Mouse (Mus musculus) cerebral cortex, adult 2 months (tissue): Measurements from ENCODE around the gene Tns4.

Source experiments
- WGBS: fragments of 180-500 bp; shearing (Covaris S2); methylation state at CpG from one replicate; pipeline ENCODE4 v1.1.7; 2018; 5-methylcytosine and 5-hydroxymethylcytosine counted together

Gene Tns4

GRCm38 (mm10) chr11:99118420-99118819 lies 29.3 kb upstream of the Tns4 start:
- 94% methylated on average over 1 of the region's 1 CpGs for WGBS

GRCm38 (mm10) chr11:99117907-99118306 lies 28.8 kb upstream of the Tns4 start:
- 74% methylated on average over 7 of the region's 7 CpGs for WGBS

- WGBS, result 57% methylated on average over 6 of the region's 6 CpGs
These were observed 26.8 kb upstream of the Tns4 start for GRCm38 (mm10) chr11:99115940-99116339.

- WGBS, result 22% methylated on average over 3 of the region's 3 CpGs
These were observed 24.0 kb upstream of the Tns4 start for GRCm38 (mm10) chr11:99113111-99113510.

GRCm38 (mm10) chr11:99112700-99113099 lies 23.6 kb upstream of the Tns4 start:
- WGBS, result 40% methylated on average over 5 of the region's 5 CpGs

- WGBS, result 53% methylated on average over 7 of the region's 7 CpGs
These were observed 22.5 kb upstream of the Tns4 start for GRCm38 (mm10) chr11:99111631-99112030.

- 39% methylated on average over 11 of the region's 11 CpGs for WGBS
These were observed 22.0 kb upstream of the Tns4 start for GRCm38 (mm10) chr11:99111155-99111554.

- WGBS, result 84% methylated on average over 15 of the region's 15 CpGs
These were observed 21.4 kb upstream of the Tns4 start for GRCm38 (mm10) chr11:99110370-99111110.

- 82% methylated on average over 3 of the region's 3 CpGs for WGBS
These were observed 19.2 kb upstream of the Tns4 start for GRCm38 (mm10) chr11:99108296-99108695.

- WGBS, result 77% methylated on average over 12 of the region's 12 CpGs
These were observed 17.0 kb upstream of the Tns4 start for GRCm38 (mm10) chr11:99105981-99106726.

GRCm38 (mm10) chr11:99104609-99105410 lies 15.7 kb upstream of the Tns4 start:
- WGBS, result 84% methylated on average over 9 of the region's 9 CpGs

- WGBS, result 86% methylated on average over 9 of the region's 9 CpGs
These were observed 13.6 kb upstream of the Tns4 start for GRCm38 (mm10) chr11:99102575-99103270.

GRCm38 (mm10) chr11:99101693-99102092 lies 12.6 kb upstream of the Tns4 start:
- whole genome bisulfite sequencing, result 86% methylated on average over 8 of the region's 8 CpGs

- WGBS, result 79% methylated on average over 5 of the region's 5 CpGs
These were observed 11.1 kb upstream of the Tns4 start for GRCm38 (mm10) chr11:99100215-99100614.

GRCm38 (mm10) chr11:99099516-99099915 lies 10.4 kb upstream of the Tns4 start:
- 73% methylated on average over 7 of the region's 7 CpGs for WGBS

- 89% methylated on average over 9 of the region's 9 CpGs for WGBS
These were observed 9.8 kb upstream of the Tns4 start for GRCm38 (mm10) chr11:99098924-99099323.

GRCm38 (mm10) chr11:99096996-99097774 lies 8.1 kb upstream of the Tns4 start:
- 70% methylated on average over 8 of the region's 8 CpGs for WGBS

GRCm38 (mm10) chr11:99096417-99096816 lies 7.3 kb upstream of the Tns4 start:
- WGBS, result 74% methylated on average over 4 of the region's 4 CpGs

GRCm38 (mm10) chr11:99095759-99096158 lies 6.7 kb upstream of the Tns4 start:
- 78% methylated on average over 4 of the region's 4 CpGs for WGBS

GRCm38 (mm10) chr11:99094911-99095676 lies 6.0 kb upstream of the Tns4 start:
- WGBS, result 57% methylated on average over 2 of the region's 2 CpGs
